Mouse (Mus musculus): ENCODE data around the gene Mindy1. TPM values are rescaled to one million over a fixed set of nuclear protein-coding genes. Genes with fewer than 3 reads are reported as not detected.
"Not testable (repeated sequence)": the region's sequence is repeated elsewhere in the genome, so short reads cannot be mapped to it uniquely, and the experiment has no call there.

Mindy1 gene
- total RNA-seq, 1 experiment from 2014 or later = 45.4 TPM

DNA sequence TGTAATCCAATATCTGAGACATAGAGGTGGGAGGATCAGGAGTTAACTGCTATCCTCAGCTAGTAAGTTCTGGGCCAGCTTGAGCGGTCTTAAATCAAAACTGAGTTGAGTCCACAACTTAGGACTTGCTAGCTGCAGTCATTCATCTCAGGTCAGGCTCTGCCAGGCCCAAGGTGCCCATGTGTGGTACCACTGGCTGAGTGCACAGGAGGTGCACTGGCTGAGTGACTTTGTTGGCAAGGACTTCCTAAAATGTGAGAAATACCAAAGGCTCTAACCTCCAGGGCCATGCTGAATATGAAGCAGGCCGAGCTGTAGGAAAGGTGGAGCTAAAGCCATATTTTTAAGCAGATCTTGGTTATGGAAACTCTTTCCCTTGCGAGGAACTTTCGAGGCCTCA is 56.2 kb downstream of the Mindy1 start:
- no peak for ATAC-seq (replicated peaks in 1 of 2; ENCODE audit: insufficient read depth in 1 of 2, low FRiP score in 2 of 2, low TSS enrichment in 1 of 2, low read depth in 1 of 2, poor library complexity in 2 of 2, severe bottlenecking in 2 of 2)

DNA sequence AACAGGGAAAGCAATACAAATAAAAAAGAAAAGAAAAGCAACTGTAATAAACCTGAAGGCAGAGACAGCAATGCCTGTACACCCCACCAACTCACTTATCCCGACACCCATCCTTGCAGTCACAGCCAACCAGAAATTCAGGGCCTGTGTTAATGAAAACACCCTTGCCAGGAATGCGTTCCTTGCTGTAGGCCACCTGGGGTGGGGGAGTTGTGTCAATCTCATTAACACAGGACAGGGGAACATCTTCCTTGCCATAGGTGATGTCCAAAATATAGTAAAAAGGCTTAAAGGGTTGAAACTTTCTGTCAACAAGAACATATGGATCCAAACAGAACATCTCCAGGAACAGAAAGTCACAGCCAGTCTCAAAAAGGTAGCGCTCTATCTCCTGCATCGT is 57.1 kb downstream of the Mindy1 start:
- no peak for ATAC-seq (replicated peaks in 1 of 2; ENCODE audit: insufficient read depth in 1 of 2, low FRiP score in 2 of 2, low TSS enrichment in 1 of 2, low read depth in 1 of 2, poor library complexity in 2 of 2, severe bottlenecking in 2 of 2)

DNA sequence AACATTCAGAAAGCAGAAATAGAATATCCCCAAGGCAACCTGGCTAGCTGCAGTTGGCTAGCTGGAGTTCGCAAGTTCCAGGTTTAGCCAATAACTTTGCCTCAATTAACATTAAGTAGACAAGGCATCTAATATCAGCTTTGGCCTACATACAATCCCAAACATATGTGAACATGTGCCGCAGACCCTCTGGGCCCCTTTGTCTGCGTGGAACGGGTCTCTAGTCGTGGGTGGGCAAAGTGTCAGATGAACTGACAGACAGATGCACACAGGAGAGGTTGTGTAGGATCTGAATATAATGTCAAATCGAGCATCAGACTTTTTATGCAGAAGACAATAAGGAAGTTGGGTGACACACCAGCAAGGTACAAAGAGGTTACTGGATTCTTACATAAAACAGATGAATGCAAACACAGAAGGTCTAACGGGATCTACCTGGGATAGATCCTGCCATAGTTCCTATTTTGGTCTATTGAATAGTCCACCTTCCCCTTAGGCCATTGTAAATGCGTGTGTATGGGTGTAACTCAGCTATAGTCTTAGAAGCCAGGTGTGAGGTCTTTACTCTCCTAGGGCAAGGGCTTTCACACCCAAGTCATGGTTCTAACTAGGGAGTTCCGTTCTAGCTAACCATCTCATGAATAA is 62.3 kb downstream of the Mindy1 start:
- not testable (repeated sequence) for ATAC-seq (replicated peaks in 1 of 2; ENCODE audit: insufficient read depth in 1 of 2, low FRiP score in 2 of 2, low TSS enrichment in 1 of 2, low read depth in 1 of 2, poor library complexity in 2 of 2, severe bottlenecking in 2 of 2)

Other genes starting within 250 kb of the Mindy1 start
- 164 and 233 TPM in 2 replicates for gene Psmd4, start 238.7 kb upstream of the Mindy1 start, total RNA-seq (2017)
- 20.9 and 23.1 TPM in 2 replicates for gene Pip5k1a, start 174.4 kb upstream of the Mindy1 start, total RNA-seq (2017)
- 63.2 and 229 TPM in 2 replicates for gene Vps72, start 170.3 kb upstream of the Mindy1 start, total RNA-seq (2017)
- 0.63 TPM in 1 of 2 replicates, not detected in the other for gene Tmod4, start 156.9 kb upstream of the Mindy1 start, total RNA-seq (2017)
- gene Scnm1, start 147.3 kb upstream of the Mindy1 start, total RNA-seq (2017) = 96.4 and 116 TPM in 2 replicates
- gene Lysmd1, start 147.3 kb upstream of the Mindy1 start, total RNA-seq (2017) = 8.6 and 10.4 TPM in 2 replicates
- gene Tnfaip8l2, start 139.0 kb upstream of the Mindy1 start, total RNA-seq (2017) = 15.2 and 16.3 TPM in 2 replicates
- 0.31 and 1.3 TPM in 2 replicates for gene Sema6c, start 120.9 kb upstream of the Mindy1 start, total RNA-seq (2017)
- 51.7 and 52.8 TPM in 2 replicates for gene Gabpb2, start 63.4 kb upstream of the Mindy1 start, total RNA-seq (2017)
- gene Cdc42se1, start 52.6 kb upstream of the Mindy1 start, total RNA-seq (2017) = 60.3 and 67.5 TPM in 2 replicates
- gene Mllt11, start 49.2 kb upstream of the Mindy1 start, total RNA-seq (2017) = 8.2 and 13.0 TPM in 2 replicates
- 1.6 and 2.3 TPM in 2 replicates for gene Gm128, start 39.7 kb upstream of the Mindy1 start, total RNA-seq (2017)
- not detected in 2 replicates for gene Bnipl, start 30.2 kb upstream of the Mindy1 start, total RNA-seq (2017)
- gene Prune1, start 731 bp downstream of the Mindy1 start, total RNA-seq (2017) = 9.8 and 11.7 TPM in 2 replicates
- gene Anxa9, start 25.8 kb downstream of the Mindy1 start, total RNA-seq (2017) = 8.0 and 9.9 TPM in 2 replicates
- gene Cers2, start 33.4 kb downstream of the Mindy1 start, total RNA-seq (2017) = 103 and 119 TPM in 2 replicates
- gene Setdb1, start 75.9 kb downstream of the Mindy1 start, total RNA-seq (2017) = 37.0 and 46.7 TPM in 2 replicates
- gene 4930558C23Rik, start 121.5 kb downstream of the Mindy1 start, total RNA-seq (2017) = not detected in 2 replicates
- 28.8 and 29.3 TPM in 2 replicates for gene Arnt, start 153.0 kb downstream of the Mindy1 start, total RNA-seq (2017)
- not detected in 2 replicates for gene Ctsk, start 217.9 kb downstream of the Mindy1 start, total RNA-seq (2017)
- gene Ctss, start 245.4 kb downstream of the Mindy1 start, total RNA-seq (2017) = 73.4 and 145 TPM in 2 replicates

All from hematopoietic stem cell, adult 5-6 weeks (primary cell).